Mouse (Mus musculus): Measurements from ENCODE around the gene Tmem63c.

The Tmem63c gene

DNA sequence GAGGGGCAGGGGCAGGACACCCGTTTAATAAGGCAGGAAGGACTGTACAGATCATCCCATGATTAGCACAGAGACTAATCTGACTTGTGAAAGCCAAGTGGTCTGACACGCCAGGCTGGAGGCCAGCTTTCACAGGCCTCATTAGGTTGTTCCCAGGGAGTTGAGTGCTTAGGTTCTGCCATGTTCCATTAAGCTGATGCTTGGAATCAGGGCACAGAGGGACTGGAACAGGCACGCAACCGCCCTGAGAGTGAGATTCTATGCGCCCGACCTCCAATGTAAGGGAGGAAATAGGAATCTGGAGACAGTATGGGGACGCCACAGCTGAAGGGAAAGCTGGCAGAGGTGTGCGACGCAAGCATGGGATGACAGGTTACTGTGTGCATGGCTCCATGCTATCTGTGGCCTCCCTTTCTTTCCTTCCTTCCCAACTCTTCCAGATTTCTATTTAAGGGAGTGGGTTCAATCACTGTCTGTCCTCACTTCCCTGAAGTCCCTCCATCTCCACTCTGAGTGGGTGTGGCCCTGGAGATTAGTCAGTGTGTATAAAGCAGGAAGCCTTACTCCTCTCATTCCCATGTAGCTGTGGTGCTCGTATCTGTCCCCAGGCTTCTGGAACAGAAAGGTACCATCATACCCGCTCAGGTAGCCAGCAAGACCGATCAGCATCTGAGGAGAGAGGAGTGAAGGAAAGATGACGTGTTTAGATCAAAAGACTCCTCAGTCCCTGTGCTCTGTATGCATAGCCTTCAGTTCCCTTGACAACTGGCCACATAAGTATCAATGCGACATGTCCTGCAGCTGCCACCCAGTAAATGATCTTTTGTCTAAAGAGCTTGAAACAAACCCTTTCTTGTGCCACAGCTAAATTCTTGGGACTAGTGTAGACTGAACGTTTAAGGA is 116.5 kb downstream of the Tmem63c start:
- no peak for DNase-seq

GRCm38 (mm10) chr12:87138342-87138701 is 117.2 kb downstream of the Tmem63c start:
- no peak for DNase-seq

DNA sequence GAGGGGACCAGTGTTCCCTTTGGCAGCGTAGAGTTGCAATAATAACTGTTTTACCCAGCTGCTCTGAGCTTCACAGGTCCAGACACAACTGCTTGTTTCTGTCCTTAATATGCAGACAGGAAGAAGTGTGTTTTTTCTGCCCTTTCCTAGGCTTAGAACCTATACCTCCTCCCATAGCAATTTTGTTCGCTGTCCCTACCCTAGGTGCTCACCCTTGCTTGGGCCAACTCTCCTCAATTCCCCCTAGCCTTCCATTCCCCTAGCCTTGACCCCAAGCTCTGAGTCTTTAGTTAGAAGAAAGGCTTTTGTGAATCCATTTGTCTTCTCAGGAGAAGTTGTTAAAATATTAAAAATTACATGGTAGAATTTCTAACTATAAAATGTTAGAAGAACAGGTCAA is 117.6 kb downstream of the Tmem63c start:
- no peak for DNase-seq
